In the genomic region with DNA sequence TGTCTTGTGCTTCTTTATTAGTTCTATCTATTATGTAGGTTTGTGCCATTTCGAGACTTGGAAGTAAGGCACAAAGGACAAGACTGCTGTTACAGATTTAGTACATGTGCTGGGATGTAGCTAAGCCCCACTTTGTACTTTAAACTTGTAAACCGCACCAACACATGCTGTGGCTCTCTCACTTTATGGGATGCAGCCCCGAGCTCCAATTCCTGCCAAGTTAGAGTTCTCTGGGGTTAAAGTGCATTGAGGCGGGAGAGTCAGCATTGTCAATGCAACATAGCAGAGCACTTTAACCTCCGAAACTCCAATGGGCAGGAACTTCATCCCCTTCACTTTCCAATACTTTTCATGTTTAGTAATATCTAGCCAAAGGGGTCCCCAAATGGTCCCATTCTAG, we compare ENCODE assay signal across 23 mouse cellular contexts. TPM values are rescaled to one million over a fixed set of nuclear protein-coding genes. Genes with fewer than 3 reads are reported as not detected.
DNase-seq lines count a peak whose midpoint lies in the region; ATAC-seq and TF ChIP-seq lines count a peak whose summit lies in the region.
"Had no signal": no experiment of that assay in that cellular context is flagged by ENCODE, and none has a peak within 500 bp of the region (broad histone marks: within the 10 kb centered on the region; RNA-seq: fewer than 3 reads in every experiment).

No protein-coding gene starts in this region.

- no peak overlapping the region for H3K9ac ChIP-seq in kidney, embryonic 16.5 days (replicated peaks; ENCODE audit: low read length)
- no peak overlapping the region for H3K9ac ChIP-seq in limb, embryonic 15.5 days
- H3K9ac ChIP-seq: heart, embryonic 13.5 days; hindbrain, embryonic 13.5 days; lung, embryonic 14.5 days; midbrain, embryonic 12.5 days had no signal

- H3K9me3 ChIP-seq in kidney, embryonic 16.5 days (ENCODE audit: low read length) = no peaks in the 10 kb centered on the region
- H3K9me3 ChIP-seq in limb, embryonic 15.5 days = no peaks in the 10 kb centered on the region
- H3K9me3 ChIP-seq in limb, embryonic 10.5 days (replicated peaks) = no peaks in the 10 kb centered on the region
- H3K9me3 ChIP-seq: forebrain, embryonic 10.5 days; heart, embryonic 13.5 days; hindbrain, embryonic 13.5 days; midbrain, embryonic 12.5 days had no signal

- no peak for ATAC-seq in kidney, embryonic 16.5 days (ENCODE audit: low FRiP score, low TSS enrichment)
- no peak for ATAC-seq in limb, embryonic 15.5 days (ENCODE audit: insufficient number of reproducible peaks, low FRiP score, low TSS enrichment, low read depth)
- ATAC-seq: CD4-positive, CD25-positive, alpha-beta regulatory T cell, adult 4 months; forebrain, embryonic 16.5 days had no signal

- no peaks in the 10 kb centered on the region for H3K27me3 ChIP-seq in kidney, embryonic 16.5 days (ENCODE audit: insufficient read depth, low read length)
- H3K27me3 ChIP-seq in limb, embryonic 15.5 days = 0 out of 2 replicates have a peak, but pooled peaks cover 3% of the 10 kb centered on the region
- H3K27me3 ChIP-seq in limb, embryonic 10.5 days (ENCODE audit: low read depth, poor library complexity, severe bottlenecking) = no peaks in the 10 kb centered on the region
- H3K27me3 ChIP-seq: heart, embryonic 13.5 days; hindbrain, embryonic 13.5 days; midbrain, embryonic 12.5 days had no signal

- H3K36me3 ChIP-seq in kidney, embryonic 16.5 days (ENCODE audit: insufficient read depth, low read length) = peaks cover 24% of the 10 kb centered on the region; the same call in 1 of the 2 replicates
- peaks cover 34% of the 10 kb centered on the region for H3K36me3 ChIP-seq in limb, embryonic 15.5 days
- peaks cover 58% of the 10 kb centered on the region for H3K36me3 ChIP-seq in limb, embryonic 10.5 days

- peak; percentile 56 for DNase-seq in kidney, adult 11 months
- DNase-seq in limb, embryonic 10.5 days (ENCODE audit: low spot score) = no peak
- peak; percentile 54 to 66 for DNase-seq in kidney, postnatal 36 days
- no peak for DNase-seq in heart, postnatal 10 days
- DNase-seq: adrenal gland, postnatal 36 days; cerebellum, adult 11 months; gastrocnemius, postnatal 14 days; heart, adult 18-20 months; heart, postnatal 36 days; lung, embryonic 14.5 days; right cerebral cortex, postnatal 14 days; thymus, adult 2 months; thymus, postnatal 4 days had no signal

- H3K4me3 ChIP-seq in kidney, embryonic 16.5 days (ENCODE audit: low read length) = no peak overlapping the region
- no peak overlapping the region for H3K4me3 ChIP-seq in limb, embryonic 15.5 days
- H3K4me3 ChIP-seq in limb, embryonic 10.5 days = no peak overlapping the region
- H3K4me3 ChIP-seq in cortical plate, adult 2 months (ENCODE audit: insufficient read depth, low read length) = no peak overlapping the region
- H3K4me3 ChIP-seq: forebrain, embryonic 10.5 days; heart, embryonic 13.5 days; hindbrain, embryonic 13.5 days; midbrain, embryonic 12.5 days had no signal

- TF ChIP-seq POLR2A in cortical plate, adult 2 months (IDR thresholded peaks at IDR 0.05; ENCODE audit: extremely low read depth, insufficient read depth, low read length) = no peak

- no peak for TF ChIP-seq CTCF in cortical plate, adult 2 months (IDR thresholded peaks at IDR 0.05; ENCODE audit: extremely low read depth, insufficient read depth, low read length)

- H3K4me1 ChIP-seq in kidney, embryonic 16.5 days (ENCODE audit: insufficient read depth, low read length) = peaks cover 7% of the 10 kb centered on the region; the same call in 1 of the 2 replicates
- peaks cover 6% of the 10 kb centered on the region for H3K4me1 ChIP-seq in limb, embryonic 15.5 days
- peaks cover 8% of the 10 kb centered on the region for H3K4me1 ChIP-seq in limb, embryonic 10.5 days
- H3K4me1 ChIP-seq in cortical plate, adult 2 months (ENCODE audit: control insufficient read depth, insufficient read depth, low read length) = no peaks in the 10 kb centered on the region

- H3K4me2 ChIP-seq in kidney, embryonic 16.5 days (replicated peaks; ENCODE audit: low read depth, low read length) = no peak overlapping the region
- no peak overlapping the region for H3K4me2 ChIP-seq in limb, embryonic 15.5 days
- H3K4me2 ChIP-seq: heart, embryonic 13.5 days; hindbrain, embryonic 13.5 days; lung, embryonic 14.5 days; midbrain, embryonic 12.5 days had no signal

- no peak overlapping the region for H3K27ac ChIP-seq in kidney, embryonic 16.5 days (ENCODE audit: low read length)
- H3K27ac ChIP-seq in limb, embryonic 15.5 days = 0 out of 2 replicates have a peak overlapping the region, but pooled peaks have one; percentile 5
- H3K27ac ChIP-seq in limb, embryonic 10.5 days = no peak overlapping the region
- H3K27ac ChIP-seq in cortical plate, adult 2 months (ENCODE audit: insufficient read depth, low read length) = peak overlapping the region; percentile 38; the same call in 1 of the 2 replicates
- H3K27ac ChIP-seq: forebrain, embryonic 10.5 days; heart, embryonic 13.5 days; hindbrain, embryonic 13.5 days; midbrain, embryonic 12.5 days; stomach, postnatal 0 days had no signal

- WGBS in kidney, embryonic 16.5 days = 82% methylated on average over 5 of the region's 5 CpGs
- 63% methylated on average over 5 of the region's 5 CpGs for WGBS in limb, embryonic 15.5 days
- 90% methylated on average over 5 of the region's 5 CpGs for WGBS in limb, embryonic 10.5 days

- intact Hi-C loops in heart, postnatal 10 days (cut with DNase I) = no loop called here

RNA-seq across cellular contexts. Expression of gene Tagln3, which starts 4.8 kb away (rescaled TPM):
- polyA plus RNA-seq in kidney, embryonic 16.5 days (2015; fragmentation: Nextera tagmentation; extraction: Ambion mirVana) = 6.8 and 9.3 TPM in 2 replicates
- 5.6 and 6.6 TPM in 2 replicates for polyA plus RNA-seq in limb, embryonic 15.5 days (2015; fragmentation: Nextera tagmentation; extraction: Ambion mirVana)
- polyA plus RNA-seq in limb, embryonic 10.5 days (2016; fragmentation: Nextera tagmentation; extraction: Ambion mirVana) = 23.5 and 28.5 TPM in 2 replicates
- 615 and 624 TPM in 2 replicates for polyA plus RNA-seq in cortical plate, adult 2 months (2012; rRNA removed)
- under 1 TPM; 0.20 to 0.22 TPM for total RNA-seq in heart, postnatal 10 days (2021)
- polyA plus RNA-seq: CD4-positive, CD25-positive, alpha-beta regulatory T cell, adult 4 months had no signal

RNA-seq across cellular contexts. Expression of gene Abhd10, which starts 13.6 kb away (rescaled TPM):
- polyA plus RNA-seq in kidney, embryonic 16.5 days (2015; fragmentation: Nextera tagmentation; extraction: Ambion mirVana) = 36.4 and 36.7 TPM in 2 replicates
- 29.1 and 30.3 TPM in 2 replicates for polyA plus RNA-seq in limb, embryonic 15.5 days (2015; fragmentation: Nextera tagmentation; extraction: Ambion mirVana)
- 38.8 and 43.0 TPM in 2 replicates for polyA plus RNA-seq in limb, embryonic 10.5 days (2016; fragmentation: Nextera tagmentation; extraction: Ambion mirVana)
- polyA plus RNA-seq in cortical plate, adult 2 months (2012; rRNA removed) = 24.0 and 24.1 TPM in 2 replicates
- 10 to 100 TPM; 19.2 TPM for total RNA-seq in heart, postnatal 10 days (2021)

RNA-seq across cellular contexts. Expression of gene Tmprss7, which starts 35.7 kb away (rescaled TPM):
- polyA plus RNA-seq in kidney, embryonic 16.5 days (2015; fragmentation: Nextera tagmentation; extraction: Ambion mirVana) = 0.08 and 0.10 TPM in 2 replicates
- polyA plus RNA-seq in limb, embryonic 15.5 days (2015; fragmentation: Nextera tagmentation; extraction: Ambion mirVana) = 0.37 TPM in 1 of 2 replicates, not detected in the other
- polyA plus RNA-seq in limb, embryonic 10.5 days (2016; fragmentation: Nextera tagmentation; extraction: Ambion mirVana) = 0.18 TPM in 1 of 2 replicates, not detected in the other
- 4.4 TPM in 2 replicates for polyA plus RNA-seq in cortical plate, adult 2 months (2012; rRNA removed)
- not detected for total RNA-seq in heart, postnatal 10 days (2021)
- total RNA-seq: gastrocnemius, postnatal 14 days; heart, adult 18-20 months; heart, postnatal 36 days had no signal
- polyA plus RNA-seq: CD4-positive, CD25-positive, alpha-beta regulatory T cell, adult 4 months had no signal

Comparison
In these comparisons a context has a peak if more than half of its experiments do, and no peak if none do; other contexts are left out.
1. H3K27ac ChIP-seq: peak in limb, embryonic 15.5 days (single experiment) and cortical plate, adult 2 months (single experiment); none in kidney, embryonic 16.5 days (single experiment) and limb, embryonic 10.5 days (single experiment).
2. DNase-seq: peak in kidney, adult 11 months (single experiment) and kidney, postnatal 36 days (2 of 2); none in limb, embryonic 10.5 days (single experiment) and heart, postnatal 10 days (0 of 2).
3. RNA of gene Tagln3, which starts 4.8 kb away (polyA plus RNA-seq): 615 to 624 TPM in cortical plate, adult 2 months; 23.5 to 28.5 TPM in limb, embryonic 10.5 days, 6.8 to 9.3 TPM in kidney, embryonic 16.5 days and 5.6 to 6.6 TPM in limb, embryonic 15.5 days; every median in the first group is over 10 times any median in the second.